Mouse (Mus musculus) hindbrain, embryonic 12.5 days (tissue): Measurements from ENCODE around the gene Psmb4. TPM values are rescaled to one million over a fixed set of nuclear protein-coding genes. Genes with fewer than 3 reads are reported as not detected.
"Not testable (repeated sequence)": the region's sequence is repeated elsewhere in the genome, so short reads cannot be mapped to it uniquely, and the experiment has no call there.

ENCODE experiments used
- ATAC-seq: fragments of 200-750 bp; cut with Nextera tagmentation; 2 replicates; pipeline ENCODE4 v1.8.0; 2017; ENCODE audit warnings: moderate TSS enrichment; ENCODE audit not compliant: low FRiP score
- H3K27ac ChIP-seq: fragments of 300-500 bp; sonication (generic); 2 replicates; pipeline ENCODE4 v1.5.1; 2016; ENCODE audit warnings: mild to moderate bottlenecking
- H3K27me3 ChIP-seq: fragments of 300-500 bp; sonication (generic); 2 replicates; pipeline ENCODE4 v1.6.1; 2016; ENCODE audit warnings: mild to moderate bottlenecking
- H3K36me3 ChIP-seq: fragments of 300-500 bp; sonication (generic); 2 replicates; pipeline ENCODE4 v1.6.1; 2016; ENCODE audit warnings: mild to moderate bottlenecking
- H3K4me1 ChIP-seq: fragments of 300-500 bp; sonication (generic); 2 replicates; pipeline ENCODE4 v1.6.1; 2016
- H3K4me2 ChIP-seq: fragments of 300-500 bp; sonication (generic); replicated peaks from 2 replicates; pipeline ENCODE4 v1.6.1; 2016; ENCODE audit warnings: mild to moderate bottlenecking
- H3K4me3 ChIP-seq: fragments of 300-500 bp; sonication (generic); 2 replicates; pipeline ENCODE4 v1.5.1; 2016; ENCODE audit warnings: mild to moderate bottlenecking
- H3K9ac ChIP-seq: fragments of 300-500 bp; sonication (generic); 2 replicates; pipeline ENCODE4 v1.6.1; 2016; ENCODE audit warnings: mild to moderate bottlenecking, moderate library complexity
- H3K9me3 ChIP-seq: fragments of 300-500 bp; sonication (generic); replicated peaks from 2 replicates; pipeline ENCODE4 v1.6.1; 2016; ENCODE audit warnings: mild to moderate bottlenecking
- WGBS: fragments of 180-500 bp; shearing (Covaris S2); methylation state at CpG from one replicate; pipeline ENCODE4 v1.1.7; 2016; 5-methylcytosine and 5-hydroxymethylcytosine counted together
- polyA plus RNA-seq: library from polyadenylated mRNA; unstranded; fragments of >200 nt; fragmentation: Nextera tagmentation; extraction: Ambion mirVana; gene quantifications from 2 replicates; pipeline ENCODE4 v1.2.1, GENCODE M21; 2016

The Psmb4 gene
- polyA plus RNA-seq, 1 experiment from 2014 or later, result 312 TPM

DNA sequence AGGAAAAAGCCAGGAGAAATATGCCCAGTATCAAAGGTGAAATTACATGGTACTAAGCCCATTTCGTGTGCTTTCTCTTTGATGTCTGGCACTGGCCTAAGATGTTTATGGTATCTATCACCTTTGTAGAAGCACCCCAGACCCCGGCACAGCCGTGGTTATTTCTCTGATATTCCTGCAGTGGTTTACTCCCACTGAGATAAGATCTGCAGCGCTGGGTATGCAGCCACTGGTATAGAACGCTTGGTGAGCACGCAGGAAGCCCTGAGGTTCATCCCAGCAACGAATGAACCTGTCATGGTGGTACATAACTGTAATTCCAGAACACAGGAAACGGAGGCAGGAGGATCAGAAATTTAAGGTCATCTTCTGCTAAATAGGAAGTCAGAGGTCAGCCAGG lies 37.9 kb upstream of the Psmb4 start:
- no peak for ATAC-seq
- Histone ChIP-seq H3K36me3 (no peaks in the 10 kb centered on the region), H3K4me3 (no peak overlapping the region), H3K27me3 (no peaks in the 10 kb centered on the region), H3K4me2 (no peak overlapping the region), H3K9ac (no peak overlapping the region), H3K27ac (no peak overlapping the region), H3K9me3 (no peaks in the 10 kb centered on the region), H3K4me1 (no peaks in the 10 kb centered on the region)
- 78% methylated on average over 8 of the region's 8 CpGs for WGBS

DNA sequence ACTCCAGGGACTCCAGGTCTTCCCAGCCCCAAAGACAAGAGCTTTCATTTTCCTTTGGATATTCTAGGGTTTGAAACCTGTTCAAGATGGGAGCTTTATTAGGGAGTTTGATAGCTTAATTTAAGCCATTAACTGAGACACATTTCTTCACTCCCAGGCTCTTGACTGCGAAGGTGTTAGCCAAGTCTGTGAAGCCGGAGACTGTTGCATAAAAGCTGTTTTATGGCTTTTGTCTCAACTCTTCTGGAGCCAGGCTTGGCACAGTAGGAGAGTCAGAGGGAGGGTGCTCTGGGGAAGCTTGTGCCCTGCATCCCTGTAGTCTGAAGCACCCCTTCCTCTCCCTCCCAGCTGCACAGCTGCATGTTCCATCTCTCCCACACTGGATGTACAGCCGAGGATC lies 35.6 kb upstream of the Psmb4 start:
- Histone ChIP-seq H3K27ac (no peak overlapping the region), H3K4me2 (no peak overlapping the region), H3K4me3 (no peak overlapping the region), H3K9me3 (no peaks in the 10 kb centered on the region), H3K36me3 (no peaks in the 10 kb centered on the region), H3K9ac (no peak overlapping the region), H3K27me3 (no peaks in the 10 kb centered on the region), H3K4me1 (no peaks in the 10 kb centered on the region)
- 61% methylated on average over 3 of the region's 3 CpGs for WGBS
- no peak for ATAC-seq

DNA sequence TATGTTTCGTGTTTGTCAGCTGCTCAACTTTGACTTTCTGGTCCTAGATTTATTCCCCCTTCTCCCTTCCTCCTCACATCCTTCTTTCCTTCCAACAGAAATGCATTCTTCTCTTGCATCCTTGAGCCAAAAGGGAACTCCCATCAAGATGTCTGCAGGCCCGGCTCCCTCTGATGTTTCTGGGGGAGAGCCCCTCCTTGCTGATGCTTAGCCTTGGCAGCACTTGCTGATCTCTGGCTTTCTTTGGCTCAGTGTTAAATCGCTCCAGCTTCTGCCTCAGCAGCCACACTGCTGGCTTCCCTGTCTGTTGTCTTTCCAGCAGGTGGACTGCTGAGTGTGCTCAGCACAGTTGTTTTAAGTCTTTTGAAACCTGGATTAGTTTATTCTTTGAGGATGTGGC lies 34.3 kb upstream of the Psmb4 start:
- H3K4me3 ChIP-seq, result no peak overlapping the region
- no peak overlapping the region for H3K27ac ChIP-seq
- H3K4me1 ChIP-seq, result no peaks in the 10 kb centered on the region
- no peaks in the 10 kb centered on the region for H3K9me3 ChIP-seq
- H3K9ac ChIP-seq, result no peak overlapping the region
- no peaks in the 10 kb centered on the region for H3K27me3 ChIP-seq
- no peak for ATAC-seq
- 56% methylated on average over 3 of the region's 3 CpGs for WGBS
- no peak overlapping the region for H3K4me2 ChIP-seq
- H3K36me3 ChIP-seq, result no peaks in the 10 kb centered on the region

DNA sequence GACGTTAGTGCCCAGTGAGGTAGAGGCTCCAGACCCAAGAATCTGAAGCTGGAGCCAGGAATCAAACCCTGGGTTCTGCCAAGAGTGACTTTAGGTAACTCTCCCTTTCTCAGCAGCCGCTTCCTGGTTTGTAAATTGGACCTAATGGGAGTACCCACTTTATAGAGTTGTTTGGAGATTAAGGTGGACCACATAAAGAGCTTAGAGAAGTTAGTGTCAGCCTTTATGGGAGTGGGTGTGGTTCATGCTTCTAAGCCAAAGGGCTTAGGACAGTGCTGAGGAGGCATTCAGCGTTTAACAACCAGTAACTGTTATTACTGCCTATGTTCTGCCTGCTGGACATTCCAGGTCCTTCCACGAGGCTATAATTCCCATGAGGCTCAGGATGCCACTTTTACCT lies 32.1 kb upstream of the Psmb4 start:
- Histone ChIP-seq H3K9me3 (no peaks in the 10 kb centered on the region), H3K9ac (no peak overlapping the region), H3K36me3 (no peaks in the 10 kb centered on the region), H3K4me2 (no peak overlapping the region), H3K4me1 (no peaks in the 10 kb centered on the region), H3K27me3 (no peaks in the 10 kb centered on the region), H3K27ac (no peak overlapping the region), H3K4me3 (no peak overlapping the region)
- 75% methylated on average over 4 of the region's 4 CpGs for WGBS
- ATAC-seq, result no peak

DNA sequence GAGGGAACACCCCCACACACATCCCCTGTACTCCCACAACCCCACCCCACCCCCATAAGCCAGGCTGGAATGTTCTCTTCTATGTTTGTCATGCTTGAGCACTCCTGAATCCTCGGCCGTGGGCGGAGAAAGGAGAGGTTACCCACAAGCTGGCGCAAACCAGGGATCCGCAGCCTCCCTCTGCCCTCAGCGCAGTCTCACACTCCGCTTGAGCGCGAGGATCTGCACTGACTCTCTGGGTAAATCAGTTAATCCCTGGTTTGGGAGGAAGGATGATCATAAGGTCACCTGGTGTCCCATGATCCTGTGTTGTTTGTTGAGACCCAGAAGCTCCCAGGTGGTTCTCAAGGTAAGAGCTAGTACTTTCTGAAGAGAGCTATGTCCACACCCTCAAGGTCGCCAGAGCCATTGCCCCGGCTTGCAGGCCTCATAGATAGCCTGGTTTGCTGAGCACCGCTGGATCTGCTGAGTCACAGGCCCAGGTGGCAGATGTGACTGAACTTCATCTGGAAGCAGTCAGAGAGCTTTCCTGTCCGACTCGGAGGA lies 31.1 kb upstream of the Psmb4 start:
- ATAC-seq, result no peak
- 59% methylated on average over 14 of the region's 14 CpGs for WGBS
- no peak overlapping the region for H3K4me2 ChIP-seq
- no peak overlapping the region for H3K27ac ChIP-seq
- H3K4me1 ChIP-seq, result no peaks in the 10 kb centered on the region
- no peak overlapping the region for H3K4me3 ChIP-seq
- H3K9ac ChIP-seq, result no peak overlapping the region
- no peaks in the 10 kb centered on the region for H3K27me3 ChIP-seq
- no peaks in the 10 kb centered on the region for H3K36me3 ChIP-seq
- no peaks in the 10 kb centered on the region for H3K9me3 ChIP-seq

DNA sequence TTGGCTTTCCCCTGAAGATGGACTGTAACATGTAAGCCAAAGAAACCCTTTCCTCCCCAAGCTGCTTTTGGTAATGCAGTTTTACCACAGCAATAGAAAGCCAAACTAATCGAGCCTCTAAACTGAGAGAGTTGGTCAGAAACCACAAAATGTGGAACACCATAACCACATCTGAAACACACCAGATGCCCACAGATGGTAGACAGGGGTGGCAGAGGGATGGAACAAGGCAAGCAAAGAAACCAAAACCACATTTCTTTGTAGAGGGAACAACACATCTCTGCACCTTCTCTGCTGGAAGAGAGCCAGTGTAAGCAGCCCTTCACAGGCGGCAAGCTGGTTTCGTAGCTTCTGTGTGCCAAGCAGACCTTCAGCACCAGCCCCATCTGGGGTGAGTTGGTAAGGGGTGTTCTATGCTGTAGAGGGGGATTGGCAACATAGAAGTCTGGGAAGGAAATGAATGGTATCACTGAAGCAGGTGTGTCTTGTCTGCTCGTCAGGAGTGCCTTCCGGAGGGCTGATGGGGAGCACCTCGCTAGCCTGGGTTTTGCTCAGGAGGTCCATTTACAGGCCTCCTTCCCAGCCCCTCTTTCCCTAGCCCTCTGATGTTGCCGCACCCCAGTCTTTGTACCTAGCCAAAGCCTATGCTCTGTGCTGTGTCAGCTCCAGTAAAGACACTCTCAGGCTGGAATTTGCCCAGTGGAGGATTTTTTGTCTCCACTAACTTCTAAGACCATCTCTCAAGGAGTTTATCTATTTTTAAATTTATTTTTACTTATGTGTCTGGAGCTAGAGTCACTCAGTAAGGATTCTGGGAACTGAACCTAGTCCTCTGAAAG lies 29.4 kb upstream of the Psmb4 start:
- Histone ChIP-seq H3K4me2 (no peak overlapping the region), H3K4me1 (no peaks in the 10 kb centered on the region), H3K4me3 (no peak overlapping the region), H3K9me3 (no peaks in the 10 kb centered on the region), H3K27ac (no peak overlapping the region), H3K36me3 (no peaks in the 10 kb centered on the region), H3K27me3 (no peaks in the 10 kb centered on the region), H3K9ac (no peak overlapping the region)
- WGBS, result 91% methylated on average over 7 of the region's 7 CpGs
- no peak for ATAC-seq

DNA sequence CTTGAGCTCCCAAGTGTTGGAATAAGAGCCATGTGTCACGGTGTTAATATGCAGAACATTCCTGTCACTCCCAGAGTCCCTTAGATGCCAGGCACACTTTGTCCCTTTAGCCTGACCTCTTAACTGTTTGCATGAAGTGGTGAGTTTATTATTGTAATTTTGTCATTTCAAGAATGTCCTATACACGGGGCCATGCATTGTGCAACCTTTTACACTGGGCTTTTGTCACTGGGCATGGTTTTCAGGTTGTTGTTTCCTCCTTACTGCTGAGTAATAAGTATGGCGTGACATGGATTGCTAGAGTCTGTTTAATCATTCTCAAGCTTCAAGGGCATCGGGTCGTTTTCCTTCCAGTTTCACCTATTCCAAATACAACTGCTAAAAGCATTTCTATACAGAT lies 27.0 kb upstream of the Psmb4 start:
- 62% methylated on average over 5 of the region's 5 CpGs for WGBS

DNA sequence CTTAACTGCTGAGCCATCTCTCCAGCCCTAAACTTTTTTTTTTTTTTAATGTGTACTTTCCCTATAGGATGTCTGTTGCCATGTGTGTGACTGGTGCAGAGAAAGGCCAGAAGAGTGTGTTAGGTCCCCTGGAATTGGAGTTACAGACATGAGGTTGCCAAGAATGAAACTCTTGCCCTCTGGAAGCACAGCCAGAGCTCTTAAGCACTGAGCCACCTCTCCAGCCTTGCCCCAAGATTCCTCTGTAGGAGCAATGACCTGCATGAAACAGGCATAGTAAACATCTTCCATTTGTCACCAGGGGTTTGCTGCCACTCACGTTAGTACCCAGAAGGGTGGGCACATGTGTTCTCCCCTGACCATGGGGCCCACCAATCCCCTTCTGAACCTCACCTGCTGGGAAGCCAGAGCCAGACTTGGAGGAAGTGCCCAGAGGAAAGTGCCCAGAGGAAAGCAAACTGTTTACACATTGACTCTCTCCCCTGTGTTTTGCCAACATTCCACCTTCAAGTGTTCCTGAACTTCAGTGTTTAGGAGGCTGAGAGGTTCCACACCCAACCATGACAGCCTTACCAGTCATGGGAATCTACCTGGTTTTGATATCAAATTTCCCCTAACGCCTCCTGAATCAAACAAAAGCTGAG lies 24.4 kb upstream of the Psmb4 start:
- Histone ChIP-seq H3K4me1 (no peaks in the 10 kb centered on the region), H3K4me2 (no peak overlapping the region), H3K27me3 (no peaks in the 10 kb centered on the region), H3K4me3 (no peak overlapping the region), H3K9me3 (no peaks in the 10 kb centered on the region), H3K27ac (no peak overlapping the region), H3K9ac (no peak overlapping the region), H3K36me3 (no peaks in the 10 kb centered on the region)
- ATAC-seq, result no peak
- 80% methylated on average over 2 of the region's 2 CpGs for WGBS

More for the DNA sequence above, 27.0 kb upstream of the Psmb4 start:
- H3K27me3 ChIP-seq, result no peaks in the 10 kb centered on the region
- no peak for ATAC-seq
- H3K9me3 ChIP-seq, result no peaks in the 10 kb centered on the region
- H3K4me2 ChIP-seq, result no peak overlapping the region
- no peaks in the 10 kb centered on the region for H3K4me1 ChIP-seq
- H3K27ac ChIP-seq, result no peak overlapping the region
- H3K9ac ChIP-seq, result no peak overlapping the region
- H3K36me3 ChIP-seq, result no peaks in the 10 kb centered on the region
- H3K4me3 ChIP-seq, result no peak overlapping the region

DNA sequence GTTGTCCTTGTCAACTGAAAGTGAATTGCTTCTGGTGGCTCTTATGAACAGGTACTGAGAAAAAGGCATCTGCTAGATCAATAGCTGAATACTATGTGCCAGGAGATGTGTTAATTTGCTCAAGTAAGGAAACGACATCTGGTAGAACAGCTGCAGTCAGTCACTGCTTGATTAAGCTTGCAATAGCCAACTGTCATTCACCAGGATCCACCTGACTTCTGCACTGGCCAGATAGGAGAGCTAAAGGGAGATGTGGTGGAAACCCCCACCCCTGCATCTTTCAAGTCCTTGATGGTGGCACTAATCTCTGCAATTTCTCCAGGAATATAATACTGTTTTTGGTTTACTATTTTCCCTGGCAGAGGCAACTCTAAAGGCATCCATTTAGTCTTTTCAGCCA lies 19.7 kb upstream of the Psmb4 start:
- Histone ChIP-seq H3K9me3 (no peaks in the 10 kb centered on the region), H3K9ac (no peak overlapping the region), H3K27me3 (no peaks in the 10 kb centered on the region), H3K4me3 (no peak overlapping the region), H3K4me1 (no peaks in the 10 kb centered on the region), H3K36me3 (no peaks in the 10 kb centered on the region), H3K4me2 (no peak overlapping the region), H3K27ac (no peak overlapping the region)
- ATAC-seq, result no peak
- 42% methylated on average over 1 of the region's 1 CpGs for WGBS

DNA sequence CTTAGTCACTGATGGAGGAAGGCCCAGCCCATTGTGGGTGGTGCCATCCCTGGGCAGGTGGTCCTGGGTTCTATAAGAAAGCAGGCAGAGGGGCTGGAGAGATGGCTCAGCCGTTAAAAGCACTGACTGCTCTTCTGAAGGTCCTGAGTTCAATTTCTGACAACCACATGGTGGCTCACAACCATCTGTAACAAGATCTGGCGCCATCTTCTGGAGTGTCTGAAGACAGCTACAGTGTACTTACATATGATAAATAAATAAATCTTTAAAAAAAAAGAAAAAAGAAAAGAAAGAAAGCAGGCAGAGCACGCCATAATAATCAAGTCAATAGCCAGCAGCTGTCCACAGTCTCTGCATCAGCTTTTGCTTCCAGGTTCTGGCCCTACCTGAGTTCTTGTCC lies 18.0 kb upstream of the Psmb4 start:
- H3K9me3 ChIP-seq, ATAC-seq, H3K4me2 ChIP-seq, H3K36me3 ChIP-seq, H3K4me1 ChIP-seq, H3K27me3 ChIP-seq, H3K27ac ChIP-seq, H3K4me3 ChIP-seq, H3K9ac ChIP-seq: not testable (repeated sequence)
- 64% methylated on average over 3 of the region's 3 CpGs for WGBS

DNA sequence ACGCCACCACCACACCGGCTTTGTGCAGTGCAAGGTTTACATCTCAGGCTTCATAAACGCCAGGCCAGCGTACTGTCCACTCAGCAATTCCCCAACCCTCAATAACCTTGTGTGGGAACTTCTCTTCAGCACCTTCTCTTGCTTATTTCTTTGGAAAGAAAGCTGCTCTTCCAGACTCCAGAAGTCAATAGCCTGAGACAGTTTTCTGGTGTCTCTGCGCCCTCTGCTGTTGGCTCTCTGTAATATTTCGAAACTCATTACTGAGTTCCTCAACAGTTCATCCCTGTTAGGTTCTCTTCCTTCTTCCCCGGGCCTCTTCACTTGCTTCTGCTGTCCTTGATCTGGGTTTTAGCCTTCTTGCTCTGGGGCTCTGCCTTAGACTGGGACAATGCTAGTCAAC lies 16.0 kb upstream of the Psmb4 start:
- no peak overlapping the region for H3K9ac ChIP-seq
- no peak overlapping the region for H3K27ac ChIP-seq
- no peaks in the 10 kb centered on the region for H3K27me3 ChIP-seq
- no peak for ATAC-seq
- H3K4me1 ChIP-seq, result no peaks in the 10 kb centered on the region
- H3K9me3 ChIP-seq, result no peaks in the 10 kb centered on the region
- H3K4me3 ChIP-seq, result no peak overlapping the region
- no peaks in the 10 kb centered on the region for H3K36me3 ChIP-seq
- no peak overlapping the region for H3K4me2 ChIP-seq
- WGBS, result 17% methylated on average over 7 of the region's 7 CpGs

DNA sequence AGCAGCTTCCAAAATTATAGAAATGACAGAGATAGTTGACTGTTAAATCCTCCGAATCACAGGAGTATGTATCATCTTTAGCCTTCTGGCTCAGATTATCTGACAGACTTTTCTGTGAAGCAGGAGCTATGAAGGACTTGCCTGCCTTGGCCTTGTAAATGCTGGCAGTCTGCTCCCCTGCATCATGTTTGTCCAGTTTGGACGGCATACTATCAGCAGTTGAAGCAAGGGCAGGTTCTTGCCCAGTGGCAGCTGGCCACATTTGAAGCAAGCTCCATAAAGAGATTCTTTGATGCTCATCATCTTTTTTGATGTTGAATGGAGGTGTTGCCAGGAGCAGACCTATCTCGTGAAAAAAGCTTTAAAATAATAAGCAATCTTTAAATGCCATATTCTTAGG lies 7.3 kb upstream of the Psmb4 start:
- Histone ChIP-seq H3K4me3 (no peak overlapping the region), H3K4me1 (no peaks in the 10 kb centered on the region), H3K27me3 (0 out of 2 replicates have a peak, but pooled peaks cover 2% of the 10 kb centered on the region), H3K4me2 (no peak overlapping the region), H3K9ac (no peak overlapping the region), H3K27ac (no peak overlapping the region), H3K36me3 (no peaks in the 10 kb centered on the region), H3K9me3 (no peaks in the 10 kb centered on the region)
- ATAC-seq, result no peak
- WGBS, result 78% methylated on average over 3 of the region's 3 CpGs

DNA sequence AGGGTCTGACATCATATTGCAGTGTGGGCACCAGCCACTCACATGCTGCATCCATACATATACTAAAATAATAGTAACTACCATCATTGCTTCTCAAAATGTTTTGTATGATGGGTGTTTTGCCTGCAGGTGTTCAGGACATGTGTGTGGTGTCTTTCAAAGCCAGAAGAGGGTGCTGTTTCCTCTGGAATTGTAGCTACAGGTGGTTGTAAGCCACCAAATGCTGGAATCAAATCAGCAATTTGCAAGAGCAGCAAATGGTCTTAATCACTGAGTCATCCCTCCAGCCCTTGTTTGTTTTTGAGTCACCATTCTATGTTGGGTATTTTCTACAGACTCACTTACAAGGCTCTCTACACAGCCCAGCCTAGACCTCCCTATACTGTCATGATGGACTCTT lies 1.8 kb upstream of the Psmb4 start:
- ATAC-seq, result no peak

More for the DNA sequence above, 1.8 kb upstream of the Psmb4 start:
- Histone ChIP-seq H3K27me3 (no peaks in the 10 kb centered on the region), H3K36me3 (peaks cover 17% of the 10 kb centered on the region), H3K9me3 (no peaks in the 10 kb centered on the region), H3K27ac (no peak overlapping the region), H3K4me1 (peaks cover 18% of the 10 kb centered on the region), H3K4me3 (no peak overlapping the region), H3K9ac (no peak overlapping the region), H3K4me2 (no peak overlapping the region)
